Mouse (Mus musculus) limb, embryonic 12.5 days (tissue): Measurements from ENCODE around the gene Rps26. TPM values are rescaled to one million over a fixed set of nuclear protein-coding genes. Genes with fewer than 3 reads are reported as not detected.
"Not testable (repeated sequence)": the region's sequence is repeated elsewhere in the genome, so short reads cannot be mapped to it uniquely, and the experiment has no call there.

Experiments used
- ATAC-seq: fragments of 200-750 bp; cut with Nextera tagmentation; 2 replicates; pipeline ENCODE4 v1.8.0; 2017; ENCODE audit warnings: low read depth, moderate TSS enrichment; ENCODE audit not compliant: insufficient number of reproducible peaks, insufficient read depth, low FRiP score, low TSS enrichment
- H3K27ac ChIP-seq: fragments of 300-500 bp; sonication (generic); 2 replicates; pipeline ENCODE4 v1.5.1; 2016; ENCODE audit warnings: mild to moderate bottlenecking, moderate library complexity
- H3K27me3 ChIP-seq: fragments of 300-500 bp; sonication (generic); 2 replicates; pipeline ENCODE4 v1.6.1; 2016; ENCODE audit warnings: mild to moderate bottlenecking, moderate library complexity
- H3K36me3 ChIP-seq: fragments of 300-500 bp; sonication (generic); 2 replicates; pipeline ENCODE4 v1.6.1; 2016; ENCODE audit warnings: mild to moderate bottlenecking, moderate library complexity
- H3K4me1 ChIP-seq: fragments of 300-500 bp; sonication (generic); replicated peaks from 2 replicates; pipeline ENCODE4 v1.6.1; 2016
- H3K4me2 ChIP-seq: fragments of 300-500 bp; sonication (generic); 2 replicates; pipeline ENCODE4 v1.6.1; 2016; ENCODE audit warnings: mild to moderate bottlenecking, moderate library complexity
- H3K4me3 ChIP-seq: fragments of 300-500 bp; sonication (generic); replicated peaks from 2 replicates; pipeline ENCODE4 v1.5.1; 2016; ENCODE audit warnings: mild to moderate bottlenecking
- H3K9ac ChIP-seq: fragments of 300-500 bp; sonication (generic); replicated peaks from 2 replicates; pipeline ENCODE4 v1.6.1; 2016; ENCODE audit warnings: mild to moderate bottlenecking, moderate library complexity
- H3K9me3 ChIP-seq: fragments of 300-500 bp; sonication (generic); 2 replicates; pipeline ENCODE4 v1.6.1; 2016; ENCODE audit warnings: mild to moderate bottlenecking, moderate library complexity
- WGBS: fragments of 180-500 bp; shearing (Covaris S2); methylation state at CpG from one replicate; pipeline ENCODE4 v1.1.7; 2016; 5-methylcytosine and 5-hydroxymethylcytosine counted together
- polyA plus RNA-seq: library from polyadenylated mRNA; unstranded; fragments of >200 nt; fragmentation: Nextera tagmentation; extraction: Ambion mirVana; gene quantifications from 2 replicates; pipeline ENCODE4 v1.2.1, GENCODE M21; 2016

The Rps26 gene
- polyA plus RNA-seq, 1 experiment from 2014 or later: 753 TPM

DNA sequence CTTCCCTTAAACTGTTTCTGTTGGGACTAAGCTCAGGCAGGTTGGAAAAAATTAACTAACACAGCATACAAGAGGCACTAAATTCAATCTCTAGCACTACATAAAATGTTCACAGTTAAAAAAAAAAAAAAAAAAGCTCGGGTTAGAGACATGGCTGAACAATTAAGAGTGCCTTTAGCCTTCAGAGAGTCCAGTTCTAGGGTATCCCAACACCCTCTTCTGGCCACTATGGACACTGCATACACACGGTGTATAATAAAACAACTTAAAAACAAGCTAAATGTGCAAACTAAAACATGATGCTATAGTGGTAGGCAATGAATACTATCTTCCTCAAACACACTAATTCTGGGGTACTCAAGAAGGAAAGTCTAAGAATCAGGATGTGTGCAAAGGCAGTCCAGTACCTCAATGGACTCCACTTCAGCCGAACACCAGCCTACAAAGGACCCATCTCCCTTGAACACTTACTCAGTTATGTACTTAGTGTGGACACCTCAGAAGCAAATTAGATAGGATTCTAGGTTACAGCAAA, 4.5 kb downstream of the Rps26 start:
- Histone ChIP-seq H3K27ac (no peak overlapping the region), H3K4me1 (peaks cover 6% of the 10 kb centered on the region; the same call in 1 of the 2 replicates), H3K4me3 (no peak overlapping the region), H3K36me3 (peaks cover 28% of the 10 kb centered on the region), H3K27me3 (no peaks in the 10 kb centered on the region), H3K9ac (no peak overlapping the region), H3K9me3 (no peaks in the 10 kb centered on the region), H3K4me2 (no peak overlapping the region)
- 76% methylated on average over 3 of the region's 3 CpGs for WGBS
- no peak for ATAC-seq

DNA sequence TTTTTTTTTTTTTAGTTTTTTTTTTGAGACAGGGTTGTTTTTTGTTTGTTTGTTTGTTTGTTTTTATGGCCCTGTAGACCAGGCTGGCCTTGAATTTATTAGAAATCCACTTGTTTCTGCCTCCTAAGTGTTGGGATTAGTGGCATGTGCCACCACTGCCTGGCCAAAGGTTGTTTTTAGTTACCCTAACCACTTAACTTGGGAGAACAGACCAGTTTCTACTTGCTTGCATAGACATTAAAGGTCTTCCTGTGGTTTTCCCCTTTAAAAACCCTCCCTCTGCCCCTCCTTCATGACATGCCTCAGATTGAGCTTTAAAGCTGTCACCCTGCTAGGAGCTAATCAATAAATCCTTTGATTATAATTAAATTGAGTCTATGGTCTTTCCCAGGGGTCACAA, 6.3 kb downstream of the Rps26 start:
- Histone ChIP-seq H3K27me3 (no peaks in the 10 kb centered on the region), H3K27ac (no peak overlapping the region), H3K4me3 (no peak overlapping the region), H3K4me1 (peaks cover 2% of the 10 kb centered on the region; the same call in 1 of the 2 replicates), H3K36me3 (peaks cover 26% of the 10 kb centered on the region), H3K4me2 (no peak overlapping the region), H3K9ac (no peak overlapping the region), H3K9me3 (no peaks in the 10 kb centered on the region)
- no peak for ATAC-seq

DNA sequence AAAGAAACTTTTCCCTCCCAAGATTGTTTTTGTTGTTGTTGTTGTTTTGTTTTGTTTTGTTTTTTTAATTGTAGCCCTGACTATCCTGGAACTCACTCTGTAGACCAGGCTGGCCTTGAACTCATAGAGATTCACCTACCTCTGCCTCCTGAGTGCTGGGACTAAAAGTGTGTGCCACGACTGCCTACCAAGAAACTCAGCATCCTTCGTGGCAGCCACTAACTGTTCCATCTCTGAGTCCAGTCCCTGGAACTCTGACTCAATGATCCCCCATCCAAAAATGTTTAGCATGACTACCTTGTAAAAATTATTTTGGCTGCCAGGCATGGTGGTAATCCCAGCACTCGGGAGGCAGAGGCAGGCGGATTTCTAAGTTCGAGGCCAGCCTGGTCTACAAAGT, 7.4 kb downstream of the Rps26 start:
- ATAC-seq, H3K4me3 ChIP-seq, H3K9me3 ChIP-seq, H3K4me2 ChIP-seq, H3K4me1 ChIP-seq, H3K9ac ChIP-seq, H3K27me3 ChIP-seq, H3K27ac ChIP-seq: not testable (repeated sequence)
- WGBS: 87% methylated on average over 5 of the region's 5 CpGs
- H3K36me3 ChIP-seq: peaks cover 15% of the 10 kb centered on the region

DNA sequence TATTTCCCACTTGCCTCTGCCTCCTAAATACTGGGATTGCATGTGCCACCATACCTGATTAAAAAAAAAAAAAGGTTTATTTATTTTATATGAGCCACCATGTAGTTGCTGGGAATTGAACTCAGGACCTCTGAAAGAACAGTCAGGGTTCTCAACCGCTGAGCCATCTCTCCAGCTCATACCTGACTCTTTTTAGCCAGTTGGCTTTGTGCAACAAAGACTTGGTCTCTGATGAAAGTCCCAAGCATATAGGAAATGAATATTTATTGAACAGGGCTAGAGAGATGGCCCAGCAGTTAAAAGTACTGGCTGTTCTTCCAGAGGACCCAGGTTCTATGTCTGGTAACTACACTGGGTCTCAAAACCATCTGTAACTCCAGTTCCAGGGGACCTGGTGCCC, 8.0 kb downstream of the Rps26 start:
- no peak overlapping the region for H3K27ac ChIP-seq
- H3K4me2 ChIP-seq: no peak overlapping the region
- H3K9ac ChIP-seq: no peak overlapping the region
- no peaks in the 10 kb centered on the region for H3K9me3 ChIP-seq
- no peak overlapping the region for H3K4me3 ChIP-seq
- H3K36me3 ChIP-seq: peaks cover 10% of the 10 kb centered on the region
- no peak for ATAC-seq
- no peaks in the 10 kb centered on the region for H3K4me1 ChIP-seq
- WGBS: 83% methylated on average over 1 of the region's 1 CpGs
- H3K27me3 ChIP-seq: no peaks in the 10 kb centered on the region

DNA sequence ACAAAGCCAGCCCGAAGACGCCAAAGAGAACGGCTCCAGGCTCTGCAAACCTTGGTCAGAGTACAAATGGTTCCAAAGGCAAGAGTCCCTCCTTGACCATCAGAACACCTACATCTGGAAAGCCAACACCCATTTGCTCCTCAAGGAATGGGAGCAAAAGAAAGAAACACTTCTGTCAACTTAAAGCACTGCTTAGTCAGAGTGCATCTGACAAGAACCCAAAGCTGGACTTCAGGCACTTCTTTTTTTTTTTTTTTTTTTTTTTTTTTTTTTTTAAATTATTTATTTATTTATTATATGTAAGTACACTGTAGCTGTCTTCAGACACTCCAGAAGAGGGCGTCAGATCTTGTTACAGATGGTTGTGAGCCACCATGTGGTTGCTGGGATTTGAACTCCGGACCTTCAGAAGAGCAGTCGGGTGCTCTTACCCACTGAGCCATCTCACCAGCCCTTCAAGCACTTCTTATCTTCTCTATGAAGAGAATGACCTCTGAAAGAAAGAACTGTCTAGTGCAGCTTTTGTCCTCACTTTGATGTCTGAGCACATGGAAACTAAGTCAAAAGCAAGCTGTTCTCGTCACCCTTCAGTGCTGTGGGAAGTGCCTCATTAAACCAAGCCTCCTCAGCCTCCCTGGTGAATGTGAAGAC, 10.6 kb downstream of the Rps26 start:
- ATAC-seq, H3K9me3 ChIP-seq, H3K9ac ChIP-seq, H3K27me3 ChIP-seq, H3K4me2 ChIP-seq, H3K4me3 ChIP-seq, H3K27ac ChIP-seq, H3K36me3 ChIP-seq, H3K4me1 ChIP-seq: not testable (repeated sequence)
- WGBS: 78% methylated on average over 6 of the region's 7 CpGs

DNA sequence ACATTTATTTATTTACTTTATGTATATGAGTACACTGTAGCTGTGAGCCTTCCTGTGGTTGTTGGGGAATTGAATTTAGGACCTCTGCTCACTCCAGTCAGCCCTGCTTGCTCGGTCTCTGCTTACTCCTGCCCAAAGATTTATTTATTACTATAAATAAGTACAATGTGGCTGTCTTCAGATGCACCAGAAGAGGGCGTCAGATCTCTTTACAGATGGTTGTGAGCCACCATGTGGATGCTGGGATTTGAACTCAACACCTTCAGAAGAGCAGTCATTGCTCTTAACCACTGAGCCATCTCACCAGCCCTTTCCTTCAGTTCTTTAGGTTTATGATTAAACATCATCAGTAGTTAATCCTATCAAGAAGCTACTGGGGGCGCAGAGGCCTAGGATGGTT, 11.6 kb downstream of the Rps26 start:
- no peak overlapping the region for H3K9ac ChIP-seq
- no peaks in the 10 kb centered on the region for H3K36me3 ChIP-seq
- H3K9me3 ChIP-seq: no peaks in the 10 kb centered on the region
- H3K27ac ChIP-seq: no peak overlapping the region
- H3K4me2 ChIP-seq: no peak overlapping the region
- no peaks in the 10 kb centered on the region for H3K27me3 ChIP-seq
- ATAC-seq: no peak
- no peaks in the 10 kb centered on the region for H3K4me1 ChIP-seq
- WGBS: 65% methylated on average over 3 of the region's 3 CpGs
- no peak overlapping the region for H3K4me3 ChIP-seq

DNA sequence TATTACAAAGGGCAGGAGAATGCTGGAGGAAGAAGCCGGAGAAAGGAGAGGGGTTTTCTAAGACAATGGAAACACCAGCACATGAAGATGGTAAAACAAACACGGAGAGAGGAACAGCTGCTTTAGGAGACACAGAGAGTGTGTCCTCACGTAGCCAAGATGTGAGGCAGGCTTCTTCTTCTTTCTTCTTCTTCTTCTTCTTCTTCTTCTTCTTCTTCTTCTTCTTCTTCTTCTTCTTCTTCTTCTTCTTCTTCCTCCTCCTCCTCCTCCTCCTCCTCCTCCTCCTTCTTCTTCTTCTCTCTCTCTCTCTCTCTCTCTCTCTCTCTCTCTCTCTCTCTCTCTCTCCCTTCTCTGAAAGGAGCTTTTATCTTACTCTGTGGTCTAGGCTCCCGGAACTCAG, 12.7 kb downstream of the Rps26 start:
- H3K9ac ChIP-seq, H3K27ac ChIP-seq, H3K27me3 ChIP-seq, H3K4me1 ChIP-seq, H3K4me3 ChIP-seq, H3K4me2 ChIP-seq, H3K9me3 ChIP-seq, H3K36me3 ChIP-seq, ATAC-seq: not testable (repeated sequence)
- WGBS: 75% methylated on average over 4 of the region's 4 CpGs

DNA sequence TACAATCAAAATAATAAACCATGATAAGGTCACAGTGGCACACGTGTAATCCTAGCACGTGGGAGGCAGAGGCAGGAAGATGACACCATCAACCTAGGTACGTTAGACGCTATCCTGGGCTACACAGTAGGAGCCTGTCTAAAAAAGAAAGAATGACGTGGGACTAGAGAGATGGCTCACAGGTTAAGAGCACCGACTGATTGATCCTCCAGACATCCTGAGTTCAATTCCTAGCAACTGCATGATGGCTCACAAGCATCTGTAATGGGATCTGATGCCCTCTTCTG, 13.4 kb downstream of the Rps26 start:
- no peak overlapping the region for H3K27ac ChIP-seq
- H3K27me3 ChIP-seq: no peaks in the 10 kb centered on the region
- no peak overlapping the region for H3K9ac ChIP-seq
- H3K4me3 ChIP-seq: no peak overlapping the region
- no peak for ATAC-seq
- H3K36me3 ChIP-seq: no peaks in the 10 kb centered on the region
- no peak overlapping the region for H3K4me2 ChIP-seq
- 43% methylated on average over 6 of the region's 6 CpGs for WGBS
- no peaks in the 10 kb centered on the region for H3K9me3 ChIP-seq
- H3K4me1 ChIP-seq: no peaks in the 10 kb centered on the region

DNA sequence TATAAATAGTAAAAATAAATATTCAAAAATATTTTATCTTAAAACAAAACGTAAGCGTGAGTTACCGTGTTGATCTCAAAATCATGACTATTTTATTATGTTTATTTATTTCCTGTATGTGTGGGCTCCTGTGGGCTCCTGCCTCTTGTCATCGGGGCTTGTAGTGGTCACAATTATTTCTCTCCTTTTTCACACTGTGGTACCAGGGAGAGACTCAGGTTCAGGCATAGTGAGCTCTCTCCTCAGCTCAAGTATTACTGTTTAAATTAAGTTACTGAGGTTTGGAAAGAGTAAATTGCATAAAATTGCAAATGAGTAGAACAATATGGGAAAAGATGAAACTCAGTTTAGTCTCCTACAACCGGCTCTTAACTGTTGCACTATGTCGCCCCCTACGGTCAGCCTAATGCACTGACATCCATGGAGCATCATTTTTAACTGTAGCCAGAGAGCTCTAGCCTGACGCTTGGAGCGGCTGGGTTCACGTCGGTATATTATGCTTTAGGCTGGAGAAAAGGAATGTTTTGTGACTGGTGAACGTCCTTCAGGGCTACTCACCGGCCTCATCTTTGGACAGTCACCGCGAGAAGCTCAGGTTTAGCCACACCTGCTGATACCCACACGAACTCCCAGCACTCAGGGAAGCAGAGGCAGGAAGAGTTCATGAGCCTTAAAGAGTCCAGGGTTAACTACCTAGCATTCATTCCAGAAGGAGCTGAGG, 14.0 kb downstream of the Rps26 start:
- Histone ChIP-seq H3K36me3 (no peaks in the 10 kb centered on the region), H3K27me3 (no peaks in the 10 kb centered on the region), H3K4me2 (peak overlapping the region; percentile 27; the same call in 1 of the 2 replicates), H3K4me1 (no peaks in the 10 kb centered on the region), H3K9me3 (no peaks in the 10 kb centered on the region), H3K9ac (no peak overlapping the region), H3K4me3 (no peak overlapping the region), H3K27ac (no peak overlapping the region)
- ATAC-seq: peak; percentile 61; the same call in 1 of the 2 replicates
- WGBS: 16% methylated on average over 16 of the region's 16 CpGs

DNA sequence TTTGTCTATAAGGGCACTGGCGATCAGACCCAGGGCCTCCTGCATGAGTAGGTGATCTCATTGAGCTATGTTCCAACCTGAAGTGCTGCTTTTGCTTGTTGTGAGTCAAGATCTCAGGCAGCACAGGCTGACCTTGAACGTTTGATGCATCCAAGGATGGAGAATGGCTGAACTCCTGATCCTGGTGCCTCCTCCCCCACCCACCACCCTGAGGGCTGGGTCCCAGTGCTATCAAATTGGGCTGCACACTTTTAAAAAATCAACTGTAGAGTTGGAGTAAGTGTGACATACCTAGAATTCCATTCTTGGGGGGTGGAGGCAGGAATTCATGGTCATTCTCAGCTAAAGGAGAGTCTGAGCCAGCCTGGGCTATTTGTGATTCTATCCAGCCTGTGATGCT, 20.1 kb downstream of the Rps26 start:
- ATAC-seq: no peak

DNA sequence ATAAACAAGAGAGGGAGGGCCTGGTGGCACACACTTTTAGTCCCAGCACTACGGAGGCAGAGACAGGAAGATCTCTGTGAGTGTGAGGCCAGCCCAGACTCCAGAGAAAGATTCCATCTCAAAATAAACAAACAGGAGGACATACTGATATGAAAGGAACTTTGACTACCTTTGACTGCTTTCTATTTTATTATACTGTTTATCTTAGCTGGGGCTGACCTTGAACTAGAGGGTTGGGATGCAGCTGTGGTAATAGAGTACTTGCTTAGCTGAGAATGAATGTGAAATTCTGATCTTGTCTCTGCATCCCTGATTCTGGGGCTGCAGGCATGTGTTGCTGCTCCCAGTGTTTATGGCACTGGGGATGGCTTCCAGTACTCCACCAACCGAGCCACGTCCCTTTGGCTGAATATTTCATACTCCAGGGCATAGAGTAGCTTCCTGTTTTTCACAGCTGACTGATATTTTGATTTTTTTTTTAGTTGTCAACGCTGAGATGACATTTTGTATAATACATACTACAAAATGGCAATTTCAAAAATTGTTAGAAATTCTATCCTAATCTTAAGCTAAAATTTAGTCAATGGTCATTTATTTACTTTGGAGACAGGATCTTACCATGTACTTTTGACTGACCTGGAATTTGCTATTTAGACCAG, 23.9 kb downstream of the Rps26 start:
- Histone ChIP-seq H3K4me2 (no peak overlapping the region), H3K36me3 (no peaks in the 10 kb centered on the region), H3K27me3 (no peaks in the 10 kb centered on the region), H3K4me1 (no peaks in the 10 kb centered on the region), H3K27ac (no peak overlapping the region), H3K9ac (no peak overlapping the region), H3K9me3 (no peaks in the 10 kb centered on the region), H3K4me3 (no peak overlapping the region)
- 84% methylated on average over 4 of the region's 4 CpGs for WGBS
- ATAC-seq: no peak

More for the DNA sequence above, 20.1 kb downstream of the Rps26 start:
- Histone ChIP-seq H3K4me3 (no peak overlapping the region), H3K36me3 (no peaks in the 10 kb centered on the region), H3K27me3 (no peaks in the 10 kb centered on the region), H3K9ac (no peak overlapping the region), H3K27ac (no peak overlapping the region), H3K9me3 (no peaks in the 10 kb centered on the region), H3K4me2 (no peak overlapping the region), H3K4me1 (no peaks in the 10 kb centered on the region)
- 46% methylated on average over 2 of the region's 2 CpGs for WGBS
